Mouse (Mus musculus): ENCODE data around the gene Cap1. TPM values are rescaled to one million over a fixed set of nuclear protein-coding genes. Genes with fewer than 3 reads are reported as not detected.
A peak's percentile ranks its signal among the peaks of the same experiment; 100 is the strongest.

Gene Cap1
- polyA plus RNA-seq (2012; rRNA removed): 92.8 and 106 TPM in 2 replicates

- DNase-seq (ENCODE audit: low read depth): peak; percentile 96
Measured at GRCm38 (mm10) chr4:122885768-122886578, at the start of gene Cap1. TSS of gene Cap1 (minus strand) at chr4:122886056.

- no peak for DNase-seq (ENCODE audit: low read depth)
Measured at GRCm38 (mm10) chr4:122933857-122934256, 48.0 kb upstream of the Cap1 start.

DNA sequence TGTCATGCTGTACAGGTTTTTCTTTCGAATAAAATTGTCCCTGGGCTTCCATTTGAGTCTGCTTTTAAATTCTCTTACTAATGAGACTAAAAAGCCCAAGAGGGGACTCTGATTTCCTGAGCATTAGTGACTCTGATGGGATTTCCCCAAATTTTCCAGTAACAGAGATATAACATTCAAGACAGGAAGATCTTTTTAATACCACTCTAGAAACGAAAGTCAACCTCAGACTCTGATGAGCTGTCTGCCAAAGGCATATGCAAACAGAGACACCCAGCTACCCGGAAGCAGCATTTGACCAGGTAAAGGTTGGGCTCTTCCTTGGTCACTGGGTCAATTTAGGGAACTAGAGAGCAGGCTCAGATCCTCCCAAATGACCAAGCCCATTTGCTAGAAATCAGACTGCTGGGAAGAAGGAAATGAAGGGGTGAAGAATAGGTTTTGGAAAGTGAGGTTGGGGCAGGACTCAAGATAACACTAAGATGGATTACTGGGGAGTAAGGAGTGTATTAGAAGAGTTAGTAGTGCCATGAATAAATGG is 47.3 kb upstream of the Cap1 start:
- no peak for DNase-seq (ENCODE audit: low read depth)

DNA sequence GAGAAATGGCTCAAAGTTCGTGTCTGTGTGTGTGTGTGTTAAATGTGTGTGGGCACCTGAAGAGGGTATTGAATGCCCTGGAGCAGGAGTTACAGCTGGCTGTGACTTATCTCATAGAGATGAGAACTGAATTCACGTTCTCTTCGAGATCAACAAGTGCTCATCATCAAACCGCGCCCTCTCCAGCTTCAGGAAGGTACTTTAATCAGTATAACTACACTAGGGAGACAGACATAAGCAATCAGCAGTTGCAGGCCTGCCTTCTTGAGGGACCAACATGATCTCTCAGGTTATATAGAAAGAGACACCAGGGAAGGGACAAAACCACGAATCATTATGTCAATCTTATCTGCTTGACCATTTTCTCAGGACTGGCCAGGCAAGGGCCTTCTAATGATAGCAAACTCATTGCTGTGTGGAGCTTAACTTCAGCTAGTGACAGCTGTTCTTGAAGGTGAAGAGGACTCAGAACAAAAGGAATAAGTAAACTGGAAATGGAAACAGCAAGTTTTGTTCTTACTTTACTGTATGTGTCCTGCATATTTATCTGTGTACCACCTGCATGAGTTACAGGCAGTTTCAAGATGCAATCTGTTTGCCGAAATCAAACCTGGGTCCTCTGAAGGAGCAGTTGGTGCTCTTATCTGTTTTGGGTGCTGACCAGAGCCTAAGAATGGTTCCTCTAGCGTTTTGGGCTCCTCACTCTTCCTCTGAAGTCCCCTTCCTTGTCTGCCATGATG is 46.6 kb upstream of the Cap1 start:
- no peak for DNase-seq (ENCODE audit: low read depth)

- DNase-seq (ENCODE audit: low read depth): no peak
Measured at GRCm38 (mm10) chr4:122930939-122931590, 45.2 kb upstream of the Cap1 start.

DNA sequence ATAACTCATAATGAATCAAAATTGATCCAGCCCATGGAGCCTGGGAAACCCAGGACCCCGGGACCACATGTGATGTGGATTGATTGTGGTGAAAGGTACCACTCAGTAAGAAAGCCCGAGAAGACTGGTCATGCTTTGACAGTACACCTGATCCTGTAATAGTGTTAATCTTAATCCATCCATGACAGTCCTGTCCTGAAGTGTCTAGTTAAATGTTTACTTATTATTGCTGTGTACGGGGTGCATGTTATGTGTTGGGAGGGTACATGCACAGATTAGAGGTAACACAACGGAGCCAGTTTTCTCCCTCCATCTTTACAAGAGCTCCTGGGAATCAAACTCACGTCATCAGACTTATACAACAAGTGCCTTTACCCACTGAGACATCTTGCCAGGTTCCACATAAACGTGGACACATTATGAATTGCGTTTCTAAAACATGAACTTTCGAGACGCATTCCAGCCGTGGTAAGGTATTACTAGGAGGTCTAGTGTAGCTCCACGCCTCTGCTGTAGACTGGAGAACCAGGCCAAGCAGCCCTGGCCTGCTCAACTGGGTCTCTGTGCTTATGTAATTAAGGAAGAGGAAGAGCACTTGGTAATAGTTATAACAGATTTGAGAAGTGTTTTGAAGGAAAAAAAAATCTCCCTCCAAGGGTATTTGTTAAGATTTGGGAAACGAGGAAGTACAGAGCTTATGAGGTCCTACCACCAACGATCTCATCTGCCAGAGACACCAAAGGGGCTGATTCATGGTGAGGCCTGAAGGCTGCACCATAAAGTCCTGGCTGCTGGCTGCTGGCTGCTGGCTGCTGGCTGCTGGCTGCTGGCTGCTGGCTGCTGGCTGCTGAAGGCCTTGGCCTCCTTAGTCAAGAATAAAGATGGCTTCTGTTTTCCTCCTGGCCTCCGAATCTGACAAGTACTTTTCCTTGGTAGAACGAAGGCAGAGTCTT is 37.8 kb upstream of the Cap1 start:
- DNase-seq (ENCODE audit: low read depth): no peak

DNA sequence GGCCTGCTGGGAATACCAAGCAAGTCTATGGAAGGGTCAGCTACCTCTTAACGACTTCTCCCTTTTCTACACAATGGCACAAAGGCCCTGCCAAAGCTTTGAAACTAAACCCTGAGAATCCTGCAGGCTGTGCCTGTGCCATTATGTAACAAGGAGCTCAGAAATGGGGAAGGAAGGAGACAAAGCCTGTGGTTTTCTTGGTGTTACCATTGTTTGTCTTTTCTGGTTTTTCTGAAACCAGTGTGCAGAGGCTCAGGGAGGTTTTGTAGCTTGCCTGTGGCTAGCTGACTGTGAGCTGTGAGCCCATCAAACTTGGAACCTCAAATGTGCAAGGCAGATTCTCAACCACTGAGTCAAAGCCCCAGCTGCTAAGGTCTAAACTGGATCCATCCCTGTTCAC is 37.0 kb upstream of the Cap1 start:
- DNase-seq (ENCODE audit: low read depth): no peak

DNA sequence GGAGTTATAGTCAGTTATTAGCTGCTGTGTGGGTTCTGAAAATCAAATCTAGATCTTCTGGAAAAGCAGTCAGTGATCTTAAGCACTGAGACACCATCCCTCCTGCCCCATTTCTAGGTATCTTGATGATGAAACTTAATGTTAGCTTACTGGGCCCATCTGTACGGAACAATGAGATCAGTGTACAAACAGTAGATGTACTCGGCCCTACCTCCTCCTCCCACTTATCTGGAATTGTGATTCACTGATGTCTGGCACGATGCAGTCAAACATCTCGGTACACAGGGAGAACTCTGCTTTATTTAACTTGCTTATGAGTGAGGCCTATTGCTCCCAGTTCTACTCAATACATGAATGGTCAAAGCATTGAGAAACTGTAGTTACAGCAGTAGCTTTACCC is 30.1 kb upstream of the Cap1 start:
- DNase-seq (ENCODE audit: low read depth): no peak

DNA sequence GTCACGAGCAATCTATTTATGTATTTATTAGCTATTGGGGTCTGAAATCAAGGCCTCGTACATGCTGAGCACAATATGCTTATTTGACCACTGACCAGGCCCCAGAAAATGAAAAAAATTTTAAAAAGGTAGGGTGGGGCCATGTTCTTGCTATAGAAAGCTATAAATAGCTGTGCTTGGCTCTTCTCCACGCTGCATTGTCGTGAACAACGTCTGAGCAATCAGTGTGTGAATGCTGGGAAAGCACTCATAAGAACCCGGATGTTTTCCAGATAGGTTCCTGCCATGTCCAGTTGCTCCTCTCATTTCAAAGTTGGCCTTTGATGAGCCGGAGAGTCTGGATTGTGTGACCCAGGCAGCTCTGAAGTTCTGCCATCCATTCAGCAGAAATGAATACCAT is 28.3 kb upstream of the Cap1 start:
- no peak for DNase-seq (ENCODE audit: low read depth)

GRCm38 (mm10) chr4:122912613-122913012 is 26.8 kb upstream of the Cap1 start:
- no peak for DNase-seq (ENCODE audit: low read depth)

GRCm38 (mm10) chr4:122910577-122910976 is 24.7 kb upstream of the Cap1 start:
- DNase-seq (ENCODE audit: low read depth): no peak

DNA sequence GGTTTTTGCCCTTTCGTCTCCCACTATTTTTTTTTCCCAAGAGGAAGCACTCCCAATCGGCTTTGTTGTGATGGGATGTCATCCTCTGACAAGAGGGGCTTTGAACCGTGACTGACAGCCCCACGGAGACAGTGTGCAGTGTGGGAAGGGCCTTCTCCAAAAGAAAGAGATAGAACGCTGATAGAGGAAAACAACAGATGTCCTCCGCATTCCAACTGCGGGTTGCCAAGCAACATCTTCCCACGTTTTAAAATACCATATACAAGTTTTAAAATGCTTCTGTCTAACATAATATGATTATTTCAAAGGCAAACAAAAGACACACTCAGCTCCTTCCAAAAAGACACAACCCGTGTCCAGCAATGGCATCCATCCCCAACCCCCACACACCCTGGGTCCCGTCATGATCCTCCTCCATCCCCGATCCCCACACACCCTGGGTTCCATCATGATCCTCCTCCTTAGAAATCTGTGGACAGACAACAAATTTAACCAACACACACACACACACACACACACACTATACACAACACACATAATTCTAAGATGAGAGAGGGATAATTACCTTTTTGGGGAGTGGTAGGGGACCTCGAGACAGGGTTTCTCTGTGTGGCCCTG is 23.8 kb upstream of the Cap1 start:
- no peak for DNase-seq (ENCODE audit: low read depth)

DNA sequence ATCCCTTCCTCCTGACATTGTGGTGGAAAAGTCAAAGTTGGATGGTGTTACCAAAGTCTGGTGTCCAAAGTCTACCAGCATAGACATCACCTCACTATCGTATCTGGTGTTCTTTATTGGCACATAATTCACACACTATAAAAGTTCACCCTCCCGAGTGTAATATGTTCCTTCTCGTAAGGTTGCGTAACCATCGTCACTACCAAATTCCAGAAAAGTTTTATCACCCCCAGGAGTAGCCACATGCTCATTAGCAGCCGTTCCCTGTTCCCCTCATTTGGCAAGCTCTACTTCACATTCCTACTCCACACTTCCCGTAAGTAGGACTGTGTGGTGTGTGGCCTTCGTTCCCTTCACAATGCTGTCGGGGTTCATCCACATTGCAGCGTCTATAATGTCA is 19.5 kb upstream of the Cap1 start:
- DNase-seq (ENCODE audit: low read depth): no peak

GRCm38 (mm10) chr4:122903709-122904108 is 17.9 kb upstream of the Cap1 start:
- DNase-seq (ENCODE audit: low read depth): no peak

DNA sequence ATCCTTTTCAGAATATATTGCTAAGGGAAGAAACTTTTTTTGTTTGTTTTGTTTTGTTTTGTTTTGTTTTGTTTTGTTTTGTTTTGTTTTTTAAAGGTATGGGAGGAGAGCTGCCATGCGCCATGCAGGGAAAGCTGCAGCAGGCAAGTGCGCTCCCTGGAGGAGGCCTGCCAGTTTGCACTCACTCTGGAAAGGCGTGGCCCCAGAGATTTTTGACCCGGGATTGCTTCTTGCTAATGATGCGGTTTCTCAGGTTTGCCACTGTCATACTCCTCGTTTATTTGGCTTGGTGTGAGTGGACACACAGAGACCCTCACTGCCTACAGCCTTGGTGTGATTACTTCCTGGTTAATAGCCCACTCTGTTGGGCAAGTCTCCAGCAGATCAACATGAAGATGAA is 16.3 kb upstream of the Cap1 start:
- DNase-seq (ENCODE audit: low read depth): no peak

GRCm38 (mm10) chr4:122898313-122898712 is 12.5 kb upstream of the Cap1 start:
- DNase-seq (ENCODE audit: low read depth): no peak

DNA sequence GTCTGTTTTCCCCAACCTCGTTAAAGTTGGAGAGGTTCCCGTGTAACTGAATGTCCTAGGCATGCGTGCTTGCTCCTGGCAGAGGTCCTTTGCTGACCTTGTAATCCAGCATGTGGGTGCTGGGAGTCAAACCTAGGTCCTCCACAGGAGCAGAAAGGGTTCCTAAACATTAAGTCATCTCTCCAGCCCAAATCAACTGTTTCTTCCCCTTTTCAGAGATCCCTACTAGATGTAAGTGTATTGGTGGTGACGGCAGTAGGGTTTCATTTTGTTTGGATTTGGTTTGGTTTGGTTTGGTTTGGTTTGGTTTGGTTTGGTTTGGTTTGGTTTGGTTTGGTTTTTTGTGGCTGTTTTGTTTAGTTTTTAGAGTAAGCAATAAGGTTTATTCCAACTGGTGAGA is 11.9 kb upstream of the Cap1 start:
- DNase-seq (ENCODE audit: low read depth): no peak

DNA sequence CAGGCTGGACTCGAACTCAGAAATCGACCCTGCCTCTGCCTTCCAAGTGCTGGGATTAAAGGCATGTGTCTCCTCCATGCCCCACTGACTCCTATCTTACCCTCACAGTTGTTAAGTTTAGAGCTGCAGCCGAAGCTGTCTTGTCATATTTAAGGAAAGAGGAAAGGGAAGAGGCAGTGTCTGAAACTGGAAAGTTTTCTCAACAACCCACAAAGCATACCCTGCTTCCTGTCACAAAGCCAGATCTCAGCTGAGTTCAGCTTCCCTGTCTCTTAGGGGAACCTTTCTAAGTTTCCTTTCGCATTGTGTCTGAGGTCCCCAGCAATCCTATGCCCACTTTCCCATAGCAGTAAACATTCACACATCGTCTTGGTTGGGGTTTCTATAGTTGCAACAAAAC is 6.3 kb upstream of the Cap1 start:
- DNase-seq (ENCODE audit: low read depth): no peak

- DNase-seq (ENCODE audit: low read depth): no peak
Measured at GRCm38 (mm10) chr4:122891597-122891996, 5.7 kb upstream of the Cap1 start.

GRCm38 (mm10) chr4:122890881-122891481 is 5.1 kb upstream of the Cap1 start:
- no peak for DNase-seq (ENCODE audit: low read depth)
